Comparison of ENCODE assay signal across 14 mouse cellular contexts in the genomic region with DNA sequence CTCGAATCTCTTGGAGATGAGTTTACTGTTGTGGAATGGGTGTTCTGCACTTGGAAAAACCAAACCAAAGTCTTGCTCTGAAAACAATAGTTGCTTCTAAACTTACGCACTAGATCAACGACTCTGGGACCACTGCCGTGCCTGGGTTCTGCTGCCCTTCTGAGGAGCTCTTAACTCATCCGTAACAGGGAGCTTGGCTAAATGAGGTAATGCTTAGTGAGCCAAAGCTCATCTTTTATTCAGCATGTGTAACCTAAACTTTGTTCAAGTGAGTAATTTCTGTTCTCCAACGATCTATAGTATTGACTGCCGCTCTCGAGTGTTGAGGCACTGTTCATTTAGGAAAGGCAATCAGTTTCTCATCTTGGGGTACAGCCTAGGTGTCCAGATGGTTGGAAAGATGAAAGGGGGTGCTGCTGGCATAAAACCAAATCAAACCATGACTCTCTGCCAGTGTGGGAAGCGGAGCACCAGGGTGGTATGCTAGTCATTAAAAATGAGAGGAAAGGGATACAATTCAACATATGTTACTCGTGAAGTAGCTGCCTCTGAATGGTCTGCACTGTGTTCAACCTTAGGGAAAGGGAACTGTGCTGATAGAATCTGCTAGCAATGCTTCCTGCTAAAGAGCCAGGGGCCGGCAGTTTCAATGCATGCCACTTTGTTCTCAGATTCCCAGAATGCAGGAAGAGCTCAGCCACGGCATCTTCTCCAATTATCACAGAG.
A peak's percentile ranks its signal among the peaks of the same experiment; 100 is the strongest.
DNase-seq lines count a peak whose midpoint lies in the region; ATAC-seq lines count a peak whose summit lies in the region.
"Had no signal": no experiment of that assay in that cellular context is flagged by ENCODE, and none has a peak within 500 bp of the region (broad histone marks: within the 10 kb centered on the region; RNA-seq: fewer than 3 reads in every experiment).

No protein-coding gene starts in this region.

- H3K36me3 ChIP-seq in midbrain, embryonic 13.5 days = peaks cover 11% of the 10 kb centered on the region; the same call in 1 of the 2 replicates
- no peaks in the 10 kb centered on the region for H3K36me3 ChIP-seq in midbrain, embryonic 11.5 days (ENCODE audit: control insufficient read depth, insufficient read depth, low read length)
- H3K36me3 ChIP-seq in hindbrain, embryonic 16.5 days (ENCODE audit: control insufficient read depth, insufficient read depth, low read length) = no peaks in the 10 kb centered on the region
- H3K36me3 ChIP-seq in neural tube, embryonic 14.5 days (ENCODE audit: control insufficient read depth, insufficient read depth, low read length) = no peaks in the 10 kb centered on the region
- H3K36me3 ChIP-seq: liver, embryonic 13.5 days; neural tube, embryonic 12.5 days had no signal

- DNase-seq in midbrain, embryonic 11.5 days (ENCODE audit: low spot score, missing footprints) = no peak
- peak; percentile 60 to 78 for DNase-seq in cerebellum, postnatal 14 days
- no peak for DNase-seq in kidney, adult 18-20 months
- no peak for DNase-seq in testis, postnatal 10 days (ENCODE audit: low spot score)
- DNase-seq in kidney, postnatal 36 days = no peak
- DNase-seq: adrenal gland, postnatal 25 days; liver, embryonic 13.5 days; lung, postnatal 4 days had no signal

- no peaks in the 10 kb centered on the region for H3K27me3 ChIP-seq in midbrain, embryonic 13.5 days
- H3K27me3 ChIP-seq in midbrain, embryonic 11.5 days (ENCODE audit: control insufficient read depth, insufficient read depth, low read length) = no peaks in the 10 kb centered on the region
- no peaks in the 10 kb centered on the region for H3K27me3 ChIP-seq in hindbrain, embryonic 16.5 days (replicated peaks; ENCODE audit: control insufficient read depth, insufficient read depth, low read length)
- no peaks in the 10 kb centered on the region for H3K27me3 ChIP-seq in neural tube, embryonic 14.5 days (ENCODE audit: control insufficient read depth, insufficient read depth, low read length)
- H3K27me3 ChIP-seq: liver, embryonic 13.5 days; neural tube, embryonic 12.5 days had no signal

- no peak overlapping the region for H3K4me3 ChIP-seq in midbrain, embryonic 13.5 days (replicated peaks)
- no peak overlapping the region for H3K4me3 ChIP-seq in midbrain, embryonic 11.5 days (ENCODE audit: low read depth, low read length)
- no peak overlapping the region for H3K4me3 ChIP-seq in hindbrain, embryonic 16.5 days (ENCODE audit: low read length)
- no peak overlapping the region for H3K4me3 ChIP-seq in neural tube, embryonic 14.5 days (ENCODE audit: low read depth, low read length)
- H3K4me3 ChIP-seq: liver, embryonic 13.5 days; neural tube, embryonic 12.5 days had no signal

- H3K4me1 ChIP-seq in midbrain, embryonic 13.5 days (replicated peaks) = peaks cover 15% of the 10 kb centered on the region
- H3K4me1 ChIP-seq in midbrain, embryonic 11.5 days (ENCODE audit: control insufficient read depth, insufficient read depth, low read length) = no peaks in the 10 kb centered on the region
- peaks cover 2% of the 10 kb centered on the region; the same call in 1 of the 2 replicates for H3K4me1 ChIP-seq in hindbrain, embryonic 16.5 days (ENCODE audit: control insufficient read depth, insufficient read depth, low read depth, low read length)
- H3K4me1 ChIP-seq in neural tube, embryonic 14.5 days (ENCODE audit: control insufficient read depth, insufficient read depth, low read length) = peaks cover 8% of the 10 kb centered on the region
- H3K4me1 ChIP-seq: liver, embryonic 13.5 days had no signal

- H3K9me3 ChIP-seq in midbrain, embryonic 13.5 days = no peaks in the 10 kb centered on the region
- no peaks in the 10 kb centered on the region for H3K9me3 ChIP-seq in midbrain, embryonic 11.5 days (ENCODE audit: control insufficient read depth, low read length)
- H3K9me3 ChIP-seq in hindbrain, embryonic 16.5 days (ENCODE audit: control insufficient read depth, low read length) = no peaks in the 10 kb centered on the region
- H3K9me3 ChIP-seq in neural tube, embryonic 14.5 days (ENCODE audit: control insufficient read depth, low read length) = no peaks in the 10 kb centered on the region
- H3K9me3 ChIP-seq: neural tube, embryonic 12.5 days had no signal

- peak; percentile 72 for ATAC-seq in midbrain, embryonic 13.5 days
- ATAC-seq in midbrain, embryonic 11.5 days (ENCODE audit: low FRiP score) = no peak
- ATAC-seq in hindbrain, embryonic 16.5 days = 0 out of 2 replicates have a peak, but pooled peaks have one; percentile 34
- peak; percentile 54; the same call in 1 of the 2 replicates for ATAC-seq in neural tube, embryonic 14.5 days (ENCODE audit: low read depth)
- ATAC-seq: intestine, embryonic 16.5 days had no signal

- H3K4me2 ChIP-seq in midbrain, embryonic 13.5 days (replicated peaks) = no peak overlapping the region
- H3K4me2 ChIP-seq in midbrain, embryonic 11.5 days = no peak overlapping the region
- H3K4me2 ChIP-seq in hindbrain, embryonic 16.5 days (ENCODE audit: low read length) = no peak overlapping the region
- no peak overlapping the region for H3K4me2 ChIP-seq in neural tube, embryonic 14.5 days (ENCODE audit: low read depth, low read length)
- H3K4me2 ChIP-seq: liver, embryonic 13.5 days; neural tube, embryonic 12.5 days had no signal

- 64% methylated on average over 12 of the region's 12 CpGs for WGBS in midbrain, embryonic 13.5 days
- 78% methylated on average over 12 of the region's 12 CpGs for WGBS in midbrain, embryonic 11.5 days
- WGBS in hindbrain, embryonic 16.5 days = 48% methylated on average over 12 of the region's 12 CpGs
- 38% methylated on average over 12 of the region's 12 CpGs for WGBS in neural tube, embryonic 14.5 days

- peak overlapping the region; percentile 55 for H3K27ac ChIP-seq in midbrain, embryonic 13.5 days
- H3K27ac ChIP-seq in midbrain, embryonic 11.5 days (ENCODE audit: low read depth, low read length) = no peak overlapping the region
- H3K27ac ChIP-seq in hindbrain, embryonic 16.5 days (ENCODE audit: low read depth, low read length) = peak overlapping the region; percentile 39; the same call in 1 of the 2 replicates
- H3K27ac ChIP-seq in neural tube, embryonic 14.5 days (ENCODE audit: low read depth, low read length) = no peak overlapping the region; the same call in 1 of the 2 replicates
- H3K27ac ChIP-seq: liver, embryonic 13.5 days; neural tube, embryonic 12.5 days; stomach, postnatal 0 days had no signal

- no peak overlapping the region for H3K9ac ChIP-seq in midbrain, embryonic 13.5 days (replicated peaks)
- no peak overlapping the region for H3K9ac ChIP-seq in midbrain, embryonic 11.5 days (ENCODE audit: low read length)
- no peak overlapping the region for H3K9ac ChIP-seq in hindbrain, embryonic 16.5 days (ENCODE audit: low read depth, low read length)
- H3K9ac ChIP-seq in neural tube, embryonic 14.5 days (replicated peaks; ENCODE audit: low read depth, low read length) = no peak overlapping the region
- H3K9ac ChIP-seq: liver, embryonic 13.5 days; neural tube, embryonic 12.5 days had no signal

Comparison
In these comparisons a context has a peak if more than half of its experiments do, and no peak if none do; other contexts are left out.
1. H3K27ac ChIP-seq: peak in midbrain, embryonic 13.5 days (single experiment) and hindbrain, embryonic 16.5 days (single experiment); none in midbrain, embryonic 11.5 days (single experiment) and neural tube, embryonic 14.5 days (single experiment).
2. DNase-seq: peak in cerebellum, postnatal 14 days (2 of 2); none in midbrain, embryonic 11.5 days (single experiment), kidney, adult 18-20 months (single experiment), testis, postnatal 10 days (single experiment) and kidney, postnatal 36 days (0 of 2).